Mouse (Mus musculus): ENCODE results near the gene Slc5a5. TPM values are rescaled to one million over a fixed set of nuclear protein-coding genes. Genes with fewer than 3 reads are reported as not detected.

Gene Slc5a5
- polyA plus RNA-seq, 1 experiment from 2014 or later = 0.69 TPM

GRCm38 (mm10) chr8:70891356-70891755 is 1.2 kb downstream of the Slc5a5 start:
- Histone ChIP-seq H3K4me2 (replicated peaks) (no peak overlapping the region), H3K9me3 (no peaks in the 10 kb centered on the region), H3K36me3 (peaks cover 27% of the 10 kb centered on the region), H3K9ac (replicated peaks) (no peak overlapping the region), H3K27ac (replicated peaks) (no peak overlapping the region), H3K4me3 (no peak overlapping the region), H3K27me3 (peaks cover 75% of the 10 kb centered on the region), H3K4me1 (peaks cover 26% of the 10 kb centered on the region)
- 11% methylated on average over 21 of the region's 21 CpGs for WGBS
- no peak for ATAC-seq (ENCODE audit: low FRiP score, low read depth)

GRCm38 (mm10) chr8:70890656-70891055 is 1.9 kb downstream of the Slc5a5 start:
- H3K9ac ChIP-seq (replicated peaks) = no peak overlapping the region
- H3K36me3 ChIP-seq = peaks cover 25% of the 10 kb centered on the region
- H3K4me3 ChIP-seq = no peak overlapping the region
- ATAC-seq (ENCODE audit: low FRiP score, low read depth) = no peak
- H3K27ac ChIP-seq (replicated peaks) = no peak overlapping the region
- H3K4me2 ChIP-seq (replicated peaks) = no peak overlapping the region
- H3K4me1 ChIP-seq = peaks cover 19% of the 10 kb centered on the region
- H3K27me3 ChIP-seq = peaks cover 82% of the 10 kb centered on the region
- no peaks in the 10 kb centered on the region for H3K9me3 ChIP-seq
- WGBS = 94% methylated on average over 5 of the region's 5 CpGs

GRCm38 (mm10) chr8:70887669-70888068 is 4.9 kb downstream of the Slc5a5 start:
- H3K9me3 ChIP-seq = no peaks in the 10 kb centered on the region
- H3K4me2 ChIP-seq (replicated peaks) = peak overlapping the region; percentile 39
- WGBS = 4% methylated on average over 16 of the region's 18 CpGs
- no peak overlapping the region for H3K27ac ChIP-seq (replicated peaks)
- peaks cover 16% of the 10 kb centered on the region for H3K4me1 ChIP-seq
- peak overlapping the region; percentile 32; the same call in 1 of the 2 replicates for H3K9ac ChIP-seq (replicated peaks)
- no peaks in the 10 kb centered on the region for H3K36me3 ChIP-seq
- no peak; the same call in 1 of the 2 replicates for ATAC-seq (ENCODE audit: low FRiP score, low read depth)
- peak overlapping the region; percentile 17; the same call in 1 of the 2 replicates for H3K4me3 ChIP-seq
- H3K27me3 ChIP-seq = peaks cover 59% of the 10 kb centered on the region

GRCm38 (mm10) chr8:70885612-70886011 is 6.9 kb downstream of the Slc5a5 start:
- no peak for ATAC-seq (ENCODE audit: low FRiP score, low read depth)
- Histone ChIP-seq H3K9me3 (no peaks in the 10 kb centered on the region), H3K4me3 (no peak overlapping the region), H3K4me2 (replicated peaks) (no peak overlapping the region), H3K4me1 (peaks cover 5% of the 10 kb centered on the region), H3K27ac (replicated peaks) (no peak overlapping the region), H3K9ac (replicated peaks) (no peak overlapping the region), H3K27me3 (peaks cover 39% of the 10 kb centered on the region), H3K36me3 (no peaks in the 10 kb centered on the region)
- WGBS = 17% methylated on average over 12 of the region's 12 CpGs

- no peak overlapping the region for H3K4me3 ChIP-seq
- H3K4me1 ChIP-seq = peaks cover 10% of the 10 kb centered on the region
- no peaks in the 10 kb centered on the region for H3K9me3 ChIP-seq
- no peak overlapping the region for H3K27ac ChIP-seq (replicated peaks)
- H3K36me3 ChIP-seq = no peaks in the 10 kb centered on the region
- H3K9ac ChIP-seq (replicated peaks) = no peak overlapping the region
- WGBS = 92% methylated on average over 10 of the region's 10 CpGs
- no peak for ATAC-seq (ENCODE audit: low FRiP score, low read depth)
- peaks cover 30% of the 10 kb centered on the region for H3K27me3 ChIP-seq
- no peak overlapping the region for H3K4me2 ChIP-seq (replicated peaks)
Observed at GRCm38 (mm10) chr8:70884683-70885082, 7.9 kb downstream of the Slc5a5 start.

- Histone ChIP-seq H3K4me1 (peaks cover 13% of the 10 kb centered on the region), H3K4me2 (replicated peaks) (no peak overlapping the region), H3K9me3 (no peaks in the 10 kb centered on the region), H3K27ac (replicated peaks) (no peak overlapping the region), H3K27me3 (peaks cover 27% of the 10 kb centered on the region), H3K36me3 (no peaks in the 10 kb centered on the region), H3K4me3 (no peak overlapping the region), H3K9ac (replicated peaks) (no peak overlapping the region)
- no peak for ATAC-seq (ENCODE audit: low FRiP score, low read depth)
- WGBS = 87% methylated on average over 4 of the region's 4 CpGs
Observed at GRCm38 (mm10) chr8:70884186-70884585, 8.4 kb downstream of the Slc5a5 start.

- no peak overlapping the region for H3K27ac ChIP-seq (replicated peaks)
Observed at GRCm38 (mm10) chr8:70880546-70880945, 12.0 kb downstream of the Slc5a5 start.

GRCm38 (mm10) chr8:70880126-70880525 is 12.4 kb downstream of the Slc5a5 start:
- no peak overlapping the region for H3K4me2 ChIP-seq (replicated peaks)
- H3K4me3 ChIP-seq = no peak overlapping the region
- no peak overlapping the region for H3K27ac ChIP-seq (replicated peaks)
- H3K27me3 ChIP-seq = no peaks in the 10 kb centered on the region; the same call in 1 of the 2 replicates
- H3K36me3 ChIP-seq = no peaks in the 10 kb centered on the region
- ATAC-seq (ENCODE audit: low FRiP score, low read depth) = no peak
- peaks cover 8% of the 10 kb centered on the region; the same call in 1 of the 2 replicates for H3K4me1 ChIP-seq
- WGBS = 9% methylated on average over 4 of the region's 4 CpGs
- H3K9me3 ChIP-seq = no peaks in the 10 kb centered on the region
- H3K9ac ChIP-seq (replicated peaks) = no peak overlapping the region

More at GRCm38 (mm10) chr8:70880546-70880945, 12.0 kb downstream of the Slc5a5 start:
- WGBS = 32% methylated on average over 11 of the region's 11 CpGs
- Histone ChIP-seq H3K9ac (replicated peaks) (no peak overlapping the region), H3K4me3 (no peak overlapping the region), H3K4me1 (peaks cover 8% of the 10 kb centered on the region; the same call in 1 of the 2 replicates), H3K9me3 (no peaks in the 10 kb centered on the region), H3K4me2 (replicated peaks) (no peak overlapping the region), H3K36me3 (no peaks in the 10 kb centered on the region), H3K27me3 (peaks cover 1% of the 10 kb centered on the region)
- ATAC-seq (ENCODE audit: low FRiP score, low read depth) = no peak

- Histone ChIP-seq H3K27ac (replicated peaks) (no peak overlapping the region), H3K36me3 (no peaks in the 10 kb centered on the region), H3K4me3 (no peak overlapping the region), H3K4me1 (peaks cover 8% of the 10 kb centered on the region; the same call in 1 of the 2 replicates), H3K9me3 (no peaks in the 10 kb centered on the region), H3K9ac (replicated peaks) (no peak overlapping the region), H3K4me2 (replicated peaks) (no peak overlapping the region), H3K27me3 (no peaks in the 10 kb centered on the region)
- no peak for ATAC-seq (ENCODE audit: low FRiP score, low read depth)
- 46% methylated on average over 4 of the region's 4 CpGs for WGBS
Observed at GRCm38 (mm10) chr8:70879500-70879899, 13.1 kb downstream of the Slc5a5 start.

GRCm38 (mm10) chr8:70878178-70878577 is 14.4 kb downstream of the Slc5a5 start:
- WGBS = 53% methylated on average over 2 of the region's 2 CpGs
- no peak overlapping the region for H3K9ac ChIP-seq (replicated peaks)
- H3K4me1 ChIP-seq = peaks cover 8% of the 10 kb centered on the region; the same call in 1 of the 2 replicates
- no peak overlapping the region for H3K4me3 ChIP-seq
- no peaks in the 10 kb centered on the region for H3K27me3 ChIP-seq
- H3K4me2 ChIP-seq (replicated peaks) = no peak overlapping the region
- no peaks in the 10 kb centered on the region for H3K9me3 ChIP-seq
- H3K27ac ChIP-seq (replicated peaks) = no peak overlapping the region
- ATAC-seq (ENCODE audit: low FRiP score, low read depth) = no peak
- no peaks in the 10 kb centered on the region for H3K36me3 ChIP-seq

GRCm38 (mm10) chr8:70876382-70876781 is 16.2 kb downstream of the Slc5a5 start:
- no peak for ATAC-seq (ENCODE audit: low FRiP score, low read depth)

GRCm38 (mm10) chr8:70874441-70874840 is 18.1 kb downstream of the Slc5a5 start:
- Histone ChIP-seq H3K9ac (replicated peaks) (no peak overlapping the region), H3K27ac (replicated peaks) (no peak overlapping the region), H3K4me1 (peaks cover 13% of the 10 kb centered on the region), H3K4me2 (replicated peaks) (no peak overlapping the region), H3K27me3 (no peaks in the 10 kb centered on the region), H3K9me3 (no peaks in the 10 kb centered on the region), H3K36me3 (no peaks in the 10 kb centered on the region), H3K4me3 (no peak overlapping the region)
- 89% methylated on average over 13 of the region's 13 CpGs for WGBS
- no peak for ATAC-seq (ENCODE audit: low FRiP score, low read depth)

More at GRCm38 (mm10) chr8:70876382-70876781, 16.2 kb downstream of the Slc5a5 start:
- no peak overlapping the region for H3K4me2 ChIP-seq (replicated peaks)
- no peaks in the 10 kb centered on the region for H3K36me3 ChIP-seq
- no peak overlapping the region for H3K4me3 ChIP-seq
- peaks cover 20% of the 10 kb centered on the region for H3K4me1 ChIP-seq
- 79% methylated on average over 4 of the region's 4 CpGs for WGBS
- H3K27me3 ChIP-seq = no peaks in the 10 kb centered on the region
- no peak overlapping the region for H3K27ac ChIP-seq (replicated peaks)
- H3K9me3 ChIP-seq = no peaks in the 10 kb centered on the region
- no peak overlapping the region for H3K9ac ChIP-seq (replicated peaks)
